Mouse (Mus musculus) small intestine, adult 2 months (tissue): ENCODE results near the gene Wdr60. TPM values are rescaled to one million over a fixed set of nuclear protein-coding genes. Genes with fewer than 3 reads are reported as not detected.

Experiments used
- H3K27ac ChIP-seq: fragments of 200-500 bp; 2 replicates; pipeline ENCODE4 v1.5.1; 2012; ENCODE audit warnings: low read depth, low read length, control low read depth, inconsistent platforms; ENCODE audit not compliant: insufficient read depth
- H3K27me3 ChIP-seq: fragments of 200-500 bp; 2 replicates; pipeline ENCODE4 v1.6.1; 2012; ENCODE audit warnings: mild to moderate bottlenecking, moderate library complexity, low read length, inconsistent platforms; ENCODE audit not compliant: control insufficient read depth, insufficient read depth
- H3K36me3 ChIP-seq: fragments of 200-500 bp; 2 replicates; pipeline ENCODE4 v1.6.1; 2012; ENCODE audit warnings: mild to moderate bottlenecking, low read length, control low read depth, inconsistent platforms; ENCODE audit not compliant: control insufficient read depth, insufficient read depth
- H3K4me1 ChIP-seq: fragments of 200-500 bp; 2 replicates; pipeline ENCODE4 v1.6.1; 2012; ENCODE audit warnings: low read length, inconsistent platforms, mixed read lengths; ENCODE audit not compliant: control insufficient read depth, insufficient read depth, insufficient read length
- H3K4me3 ChIP-seq: fragments of 200-500 bp; 2 replicates; pipeline ENCODE4 v1.5.1; 2012; ENCODE audit warnings: low read depth, mild to moderate bottlenecking, control low read depth, inconsistent platforms, low read length, moderate library complexity
- CTCF ChIP-seq: fragments of 200-500 bp; IDR thresholded peaks from 2 replicates; pipeline ENCODE4 v1.5.1; 2012; ENCODE audit warnings: low read depth, mild to moderate bottlenecking, control low read depth, inconsistent platforms, low read length, moderate library complexity, mixed read lengths; ENCODE audit not compliant: insufficient replicate concordance, insufficient read length; ENCODE audit errors: extremely low read depth
- POLR2A ChIP-seq: fragments of 200-500 bp; IDR thresholded peaks from 2 replicates; pipeline ENCODE4 v1.6.1; 2012; ENCODE audit warnings: low read depth, mild to moderate bottlenecking, control low read depth, inconsistent platforms, low read length, moderate library complexity
- WGBS: fragments of 180-500 bp; shearing (Covaris S2); methylation state at CpG from one replicate; pipeline ENCODE4 v1.1.7; 2018; 5-methylcytosine and 5-hydroxymethylcytosine counted together
- polyA plus RNA-seq: library from polyadenylated mRNA; depleted of rRNA; stranded (reverse); fragments of >200 nt; gene quantifications from 2 replicates; pipeline ENCODE4 v1.2.3, GENCODE M21; 2012

Gene Wdr60
- polyA plus RNA-seq, 1 experiment = 0.95 TPM

GRCm38 (mm10) chr12:116205726-116206125 lies 57.1 kb downstream of the Wdr60 start:
- 71% methylated on average over 3 of the region's 3 CpGs for WGBS
- no peak for TF ChIP-seq POLR2A
- TF ChIP-seq CTCF = no peak
- Histone ChIP-seq H3K36me3 (no peaks in the 10 kb centered on the region), H3K4me1 (no peaks in the 10 kb centered on the region), H3K27ac (no peak overlapping the region), H3K27me3 (no peaks in the 10 kb centered on the region), H3K4me3 (no peak overlapping the region)

- Histone ChIP-seq H3K4me3 (no peak overlapping the region), H3K27me3 (no peaks in the 10 kb centered on the region), H3K36me3 (no peaks in the 10 kb centered on the region), H3K4me1 (no peaks in the 10 kb centered on the region), H3K27ac (no peak overlapping the region)
- 28% methylated on average over 9 of the region's 9 CpGs for WGBS
- TF ChIP-seq CTCF = peak; percentile 93
- TF ChIP-seq POLR2A = no peak
Measured at GRCm38 (mm10) chr12:116202176-116202981, 60.4 kb downstream of the Wdr60 start.

- H3K4me1 ChIP-seq = no peaks in the 10 kb centered on the region
- WGBS = 81% methylated on average over 6 of the region's 6 CpGs
- H3K27me3 ChIP-seq = no peaks in the 10 kb centered on the region
- no peak overlapping the region for H3K4me3 ChIP-seq
- H3K36me3 ChIP-seq = no peaks in the 10 kb centered on the region
- TF ChIP-seq CTCF (no peak), POLR2A (no peak)
- no peak overlapping the region for H3K27ac ChIP-seq
Measured at GRCm38 (mm10) chr12:116198791-116199190, 64.0 kb downstream of the Wdr60 start.

- Histone ChIP-seq H3K27me3 (no peaks in the 10 kb centered on the region), H3K36me3 (no peaks in the 10 kb centered on the region), H3K4me3 (no peak overlapping the region), H3K27ac (no peak overlapping the region), H3K4me1 (no peaks in the 10 kb centered on the region)
- no peak for TF ChIP-seq CTCF
- TF ChIP-seq POLR2A = no peak
- WGBS = 71% methylated on average over 8 of the region's 8 CpGs
Measured at GRCm38 (mm10) chr12:116196221-116196620, 66.6 kb downstream of the Wdr60 start.

- Histone ChIP-seq H3K27ac (no peak overlapping the region), H3K4me3 (no peak overlapping the region), H3K36me3 (no peaks in the 10 kb centered on the region), H3K4me1 (no peaks in the 10 kb centered on the region), H3K27me3 (no peaks in the 10 kb centered on the region)
- no peak for TF ChIP-seq POLR2A
- no peak for TF ChIP-seq CTCF
Measured at GRCm38 (mm10) chr12:116194641-116195040, 68.2 kb downstream of the Wdr60 start.

- H3K27ac ChIP-seq = no peak overlapping the region
- no peaks in the 10 kb centered on the region for H3K36me3 ChIP-seq
- no peaks in the 10 kb centered on the region for H3K4me1 ChIP-seq
- no peaks in the 10 kb centered on the region for H3K27me3 ChIP-seq
- 66% methylated on average over 6 of the region's 6 CpGs for WGBS
- TF ChIP-seq CTCF = no peak
- no peak for TF ChIP-seq POLR2A
- no peak overlapping the region for H3K4me3 ChIP-seq
Measured at GRCm38 (mm10) chr12:116193952-116194351, 68.9 kb downstream of the Wdr60 start.

GRCm38 (mm10) chr12:116183212-116183935 lies 79.4 kb downstream of the Wdr60 start:
- Histone ChIP-seq H3K36me3 (no peaks in the 10 kb centered on the region), H3K4me3 (no peak overlapping the region), H3K27me3 (no peaks in the 10 kb centered on the region), H3K4me1 (no peaks in the 10 kb centered on the region), H3K27ac (no peak overlapping the region)
- 75% methylated on average over 6 of the region's 6 CpGs for WGBS
- TF ChIP-seq CTCF = no peak
- TF ChIP-seq POLR2A = no peak
